Mouse (Mus musculus): ENCODE results near the gene Sept5.

DNA sequence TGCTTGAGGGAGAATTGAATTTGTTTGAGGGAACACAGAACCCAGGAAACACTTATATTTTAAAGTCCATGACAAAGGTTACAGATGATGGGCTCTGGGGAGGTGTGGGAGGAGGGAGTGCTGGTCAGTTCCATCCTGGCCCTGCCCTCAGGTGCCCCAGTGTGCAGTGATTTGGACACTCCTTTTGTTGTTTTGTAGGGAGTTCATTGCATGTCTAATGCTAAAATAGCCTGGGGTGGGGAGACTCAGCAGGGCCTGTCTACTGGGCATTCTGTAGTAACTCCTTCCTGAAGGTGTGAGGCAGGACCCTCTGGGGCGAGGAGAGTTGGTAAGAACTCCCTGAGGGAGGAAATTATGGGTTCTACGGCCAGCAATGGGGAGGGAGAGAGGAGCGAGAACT lies 7.0 kb upstream of the Sept5 start:
- TF ChIP-seq EP300 (IDR thresholded peaks at IDR 0.05; ENCODE audit: low read depth) (no peak), CTCF (IDR thresholded peaks at IDR 0.05; ENCODE audit: low read depth) (no peak)

Measured in heart, postnatal 0 days (tissue).